In the genomic region with DNA sequence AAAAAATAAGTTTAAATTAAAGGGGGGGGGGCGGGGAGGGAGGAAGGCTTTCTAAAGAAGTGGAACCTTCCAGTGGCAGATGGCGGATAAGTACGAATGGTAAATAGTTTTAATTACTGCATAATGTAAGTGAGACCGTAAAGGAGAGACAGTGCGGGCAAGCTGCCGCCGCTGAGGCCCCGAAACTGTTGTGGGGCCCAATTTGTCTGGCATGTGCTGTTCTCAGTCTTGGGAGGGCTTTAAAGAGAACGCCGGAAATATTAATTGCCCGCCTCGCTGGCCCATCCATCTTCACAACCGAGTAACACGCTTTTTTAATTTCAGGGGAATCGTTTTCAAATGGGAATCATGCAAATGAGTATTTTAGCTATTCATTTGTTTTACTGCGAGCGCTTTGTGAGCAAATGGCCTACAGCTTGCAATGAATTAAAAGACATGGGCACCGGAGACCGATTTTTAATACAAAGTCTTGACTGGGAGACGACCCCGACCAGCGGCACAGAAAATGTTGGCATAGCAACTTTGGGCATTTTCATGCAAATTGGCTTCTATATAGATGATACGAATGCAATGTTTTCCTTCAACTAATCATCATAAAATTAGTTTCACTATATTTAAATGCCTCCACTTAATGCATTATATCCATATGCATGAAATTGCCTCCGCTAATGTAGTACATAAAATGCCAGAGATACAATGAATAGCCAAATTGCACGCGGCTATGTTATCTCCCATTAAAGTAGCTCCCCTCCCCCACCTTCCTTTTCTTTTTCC, we compare ENCODE assay signal across 9 mouse cellular contexts.
DNase-seq lines count a peak whose midpoint lies in the region; ATAC-seq lines count a peak whose summit lies in the region.
"Had no signal": no experiment of that assay in that cellular context is flagged by ENCODE, and none has a peak within 500 bp of the region (broad histone marks: within the 10 kb centered on the region; RNA-seq: fewer than 3 reads in every experiment).

No protein-coding gene starts in this region.

- peak overlapping the region; percentile 64; the same call in 1 of the 2 replicates for H3K9ac ChIP-seq in heart, embryonic 13.5 days
- H3K9ac ChIP-seq in liver, embryonic 16.5 days (ENCODE audit: low read depth, low read length), result no peak overlapping the region

- no peak overlapping the region for H3K27ac ChIP-seq in heart, embryonic 13.5 days (replicated peaks)
- peak overlapping the region; percentile 69 for H3K27ac ChIP-seq in hindbrain, embryonic 10.5 days
- H3K27ac ChIP-seq in liver, embryonic 16.5 days (ENCODE audit: low read length), result no peak overlapping the region

- peak overlapping the region; percentile 22 for H3K4me3 ChIP-seq in heart, embryonic 13.5 days
- peak overlapping the region; percentile 41 for H3K4me3 ChIP-seq in hindbrain, embryonic 10.5 days
- peak overlapping the region; percentile 23; the same call in 1 of the 2 replicates for H3K4me3 ChIP-seq in liver, embryonic 16.5 days (ENCODE audit: low read depth, low read length)

- peaks cover 54% of the 10 kb centered on the region for H3K4me1 ChIP-seq in heart, embryonic 13.5 days
- peaks cover 46% of the 10 kb centered on the region for H3K4me1 ChIP-seq in hindbrain, embryonic 10.5 days (replicated peaks)
- H3K4me1 ChIP-seq in liver, embryonic 16.5 days (ENCODE audit: control insufficient read depth, low read depth, low read length), result no peaks in the 10 kb centered on the region; the same call in 1 of the 2 replicates

- H3K27me3 ChIP-seq in heart, embryonic 13.5 days (replicated peaks), result no peaks in the 10 kb centered on the region
- peaks cover 6% of the 10 kb centered on the region; the same call in 1 of the 2 replicates for H3K27me3 ChIP-seq in hindbrain, embryonic 10.5 days (ENCODE audit: insufficient read depth, poor library complexity, severe bottlenecking)
- no peaks in the 10 kb centered on the region; the same call in 1 of the 2 replicates for H3K27me3 ChIP-seq in liver, embryonic 16.5 days (ENCODE audit: control insufficient read depth, insufficient read depth, low read depth, low read length)
- H3K27me3 ChIP-seq: CH12.LX had no signal

- intact Hi-C loops in heart, postnatal 14 days (cut with DNase I), result no loop called here
- intact Hi-C loops in gastrocnemius, postnatal 14 days (cut with DNase I; ENCODE audit: low total_unique reads), result no loop called here

- H3K4me2 ChIP-seq in heart, embryonic 13.5 days, result peak overlapping the region; percentile 61
- peak overlapping the region; percentile 48 for H3K4me2 ChIP-seq in liver, embryonic 16.5 days (ENCODE audit: low read depth, low read length)

- no peak for DNase-seq in heart, postnatal 14 days
- DNase-seq in brain, adult 2 months (ENCODE audit: low read depth, low spot score), result peak; percentile 13
- no peak for DNase-seq in hindbrain, embryonic 10.5 days (ENCODE audit: low spot score)
- no peak for DNase-seq in gastrocnemius, postnatal 14 days
- DNase-seq in urinary bladder, postnatal 25 days (ENCODE audit: low spot score), result no peak
- DNase-seq in thymus, postnatal 4 days, result no peak

- no peaks in the 10 kb centered on the region for H3K9me3 ChIP-seq in heart, embryonic 13.5 days
- H3K9me3 ChIP-seq in hindbrain, embryonic 10.5 days, result no peaks in the 10 kb centered on the region
- H3K9me3 ChIP-seq in liver, embryonic 16.5 days (replicated peaks; ENCODE audit: control insufficient read depth, low read length), result no peaks in the 10 kb centered on the region

- no peaks in the 10 kb centered on the region for H3K36me3 ChIP-seq in heart, embryonic 13.5 days
- H3K36me3 ChIP-seq in hindbrain, embryonic 10.5 days, result no peaks in the 10 kb centered on the region
- no peaks in the 10 kb centered on the region for H3K36me3 ChIP-seq in liver, embryonic 16.5 days (ENCODE audit: control insufficient read depth, insufficient read depth)

- ATAC-seq in heart, embryonic 13.5 days (ENCODE audit: extremely low read depth, insufficient number of reproducible peaks, low FRiP score, low TSS enrichment), result no peak
- ATAC-seq in liver, embryonic 16.5 days (ENCODE audit: low read depth), result no peak

- 29% methylated on average over 26 of the region's 26 CpGs for WGBS in heart, embryonic 13.5 days
- WGBS in hindbrain, embryonic 10.5 days, result 20% methylated on average over 26 of the region's 26 CpGs
- 28% methylated on average over 26 of the region's 26 CpGs for WGBS in liver, embryonic 16.5 days (ENCODE audit: insufficient replicate concordance)
